Mouse (Mus musculus): ENCODE measurements around the gene Ahrr. TPM values are rescaled to one million over a fixed set of nuclear protein-coding genes. Genes with fewer than 3 reads are reported as not detected.

The Ahrr gene
- not detected in 2 replicates for polyA plus RNA-seq (2012; ENCODE audit: insufficient read depth, insufficient read length, missing spikeins)

DNA sequence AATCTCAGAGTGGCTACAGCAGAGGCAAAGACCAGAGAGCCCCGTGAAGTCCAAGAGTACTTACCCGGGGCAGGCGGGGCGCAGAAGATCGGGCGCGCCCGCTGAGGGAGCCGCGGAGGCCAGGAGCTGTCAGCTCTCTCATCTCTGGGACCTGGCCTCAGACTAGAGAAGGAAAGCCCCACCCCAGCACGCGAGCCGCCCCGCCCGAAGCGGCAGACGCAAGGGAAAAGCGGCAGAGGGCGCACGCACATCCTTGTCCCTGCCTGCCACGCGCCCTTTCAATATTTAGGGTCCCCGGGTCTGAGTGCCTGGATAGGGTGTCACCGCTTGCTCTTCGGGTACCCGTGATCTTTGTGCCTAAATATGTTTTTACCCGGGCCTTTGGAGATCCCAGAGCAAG lies at the start of gene Ahrr:
TSS of gene Ahrr (minus strand) at position 165 of the 400 bp plus-strand sequence.
- Histone ChIP-seq H3K27ac (replicated peaks; ENCODE audit: low read depth, low read length) (no peak within 1 kb of the TSS), H3K4me1 (ENCODE audit: control insufficient read depth, insufficient read depth, insufficient read length, low read length) (no peaks in the 10 kb centered on the region), H3K4me3 (ENCODE audit: insufficient read depth, low read depth, low read length) (peak within 1 kb of the TSS; percentile 9; the same call in 1 of the 2 replicates)

DNA sequence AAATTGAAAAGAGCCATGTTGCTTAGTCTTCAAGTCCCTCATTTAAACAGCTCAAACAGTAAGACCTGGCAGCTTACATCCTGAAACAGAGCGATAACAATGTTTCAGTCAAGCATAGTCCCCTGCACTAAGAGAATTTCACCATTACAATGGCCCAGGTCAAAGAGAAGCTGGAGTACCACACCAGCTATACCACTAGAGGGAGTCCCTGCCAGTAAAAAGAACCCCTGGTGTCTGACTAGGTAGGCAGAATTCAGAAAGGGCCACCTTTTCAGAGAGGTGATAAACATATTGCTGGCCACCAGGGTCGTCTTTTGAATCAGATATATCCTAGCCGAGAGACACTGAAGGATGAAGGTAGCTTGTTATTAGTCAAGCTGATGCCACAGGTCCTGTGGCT lies 48.9 kb upstream of the Ahrr start:
- Histone ChIP-seq H3K27ac (replicated peaks; ENCODE audit: low read depth, low read length) (no peak overlapping the region), H3K4me3 (ENCODE audit: insufficient read depth, low read depth, low read length) (no peak overlapping the region), H3K4me1 (ENCODE audit: control insufficient read depth, insufficient read depth, insufficient read length, low read length) (no peaks in the 10 kb centered on the region)

DNA sequence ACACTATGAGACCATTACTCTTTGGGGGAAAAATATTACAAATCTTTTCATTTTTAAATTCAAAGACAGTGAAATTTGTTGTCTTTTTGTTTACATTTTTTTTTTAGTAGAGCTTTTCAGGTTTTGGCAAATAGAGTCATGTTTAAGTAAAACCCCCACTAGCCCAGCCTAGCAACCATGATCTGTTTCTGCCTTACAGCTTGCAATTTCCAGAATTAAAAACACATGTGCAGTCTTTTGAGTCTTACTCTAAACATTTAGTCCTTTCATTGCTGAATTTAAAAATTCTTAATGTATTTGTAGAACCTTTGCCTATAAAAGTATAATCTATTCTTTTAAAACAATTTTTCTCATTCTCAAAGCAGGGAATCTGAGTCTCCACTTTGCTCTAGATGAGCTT lies 37.2 kb upstream of the Ahrr start:
- Histone ChIP-seq H3K27ac (replicated peaks; ENCODE audit: low read depth, low read length) (no peak overlapping the region), H3K4me3 (ENCODE audit: insufficient read depth, low read depth, low read length) (no peak overlapping the region), H3K4me1 (ENCODE audit: control insufficient read depth, insufficient read depth, insufficient read length, low read length) (no peaks in the 10 kb centered on the region)

DNA sequence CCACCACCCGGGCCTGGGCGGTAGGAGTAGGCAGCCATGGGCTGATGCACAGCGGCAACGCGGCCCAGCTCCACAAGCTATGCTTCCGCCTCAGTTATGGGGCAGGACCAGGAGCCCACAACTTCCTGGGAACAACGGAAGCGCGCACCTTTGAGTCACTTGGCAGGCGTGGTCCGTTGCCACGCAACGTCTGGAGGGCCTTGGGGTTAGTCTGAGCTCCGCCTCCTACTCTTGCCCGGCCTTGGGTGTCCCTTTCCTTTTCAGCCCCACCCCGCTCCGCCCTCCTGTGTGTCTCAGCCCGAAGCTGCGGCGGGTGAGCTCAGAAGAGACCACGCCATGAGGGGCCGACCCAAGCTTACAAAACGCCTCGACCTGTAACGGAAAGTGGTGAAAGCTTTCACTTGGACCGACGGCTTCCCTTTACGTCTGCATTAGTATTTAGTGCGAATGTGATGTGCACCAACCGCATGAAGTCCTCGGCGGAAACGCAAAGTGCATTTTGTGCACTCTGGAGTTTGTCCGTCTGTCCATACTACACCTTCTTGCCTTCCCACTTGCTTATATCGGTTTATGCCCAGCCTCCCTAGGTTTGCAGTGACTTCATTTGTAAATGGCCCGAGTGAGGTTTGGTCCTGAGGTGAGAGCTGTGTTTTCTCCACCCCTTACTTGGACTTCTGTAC lies 25.2 kb upstream of the Ahrr start, which contains the start of gene Pdcd6:
TSS of gene Pdcd6 (minus strand) at position 411 of the 680 bp plus-strand sequence.
- Histone ChIP-seq H3K4me1 (ENCODE audit: control insufficient read depth, insufficient read depth, insufficient read length, low read length) (no peaks in the 10 kb centered on the region), H3K27ac (replicated peaks; ENCODE audit: low read depth, low read length) (peak within 1 kb of the TSS; percentile 59), H3K4me3 (ENCODE audit: insufficient read depth, low read depth, low read length) (peak within 1 kb of the TSS; percentile 77)

DNA sequence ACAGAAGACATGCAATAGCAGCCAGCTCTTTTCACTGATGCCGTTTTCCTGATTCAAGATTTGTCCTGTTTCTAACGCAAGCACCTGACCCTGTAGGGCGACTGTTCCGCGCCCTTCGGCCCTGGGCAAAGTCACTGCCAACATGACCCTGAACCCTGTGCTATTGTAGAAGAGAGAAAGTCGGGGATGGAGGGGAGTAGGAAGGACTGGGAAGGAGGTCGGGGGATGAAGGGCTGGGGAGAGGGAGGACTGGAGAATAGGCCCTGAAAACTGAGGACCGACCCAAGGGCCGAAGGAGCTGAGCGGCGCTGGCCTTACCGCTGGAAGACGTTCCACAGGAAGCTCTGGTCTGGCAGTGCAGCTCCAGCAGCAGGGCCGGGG lies 24.6 kb upstream of the Ahrr start:
- peak overlapping the region; percentile 77 for H3K4me3 ChIP-seq (ENCODE audit: insufficient read depth, low read depth, low read length)
- H3K4me1 ChIP-seq (ENCODE audit: control insufficient read depth, insufficient read depth, insufficient read length, low read length), result no peaks in the 10 kb centered on the region
- H3K27ac ChIP-seq (replicated peaks; ENCODE audit: low read depth, low read length), result peak overlapping the region; percentile 59

DNA sequence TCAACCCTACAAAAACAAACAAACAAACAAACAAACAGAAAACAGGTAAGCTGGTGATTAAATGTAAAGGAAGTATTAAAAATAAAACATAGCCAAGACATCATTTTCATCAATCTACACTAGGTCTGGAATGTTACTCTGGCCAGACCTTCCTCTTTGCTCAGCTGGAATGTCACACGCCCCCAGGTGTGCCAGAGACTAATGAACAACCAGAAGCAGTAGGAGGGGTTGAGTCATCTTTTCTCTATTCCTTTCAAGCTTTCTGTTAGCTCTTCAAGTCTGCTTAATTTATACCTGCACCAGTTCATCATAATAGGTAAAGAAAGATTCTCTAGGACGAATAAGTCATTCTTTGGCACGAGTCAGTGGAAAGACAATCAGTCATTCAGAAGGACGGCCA lies 24.3 kb upstream of the Ahrr start:
- Histone ChIP-seq H3K4me1 (ENCODE audit: control insufficient read depth, insufficient read depth, insufficient read length, low read length) (no peaks in the 10 kb centered on the region), H3K27ac (replicated peaks; ENCODE audit: low read depth, low read length) (peak overlapping the region; percentile 59), H3K4me3 (ENCODE audit: insufficient read depth, low read depth, low read length) (peak overlapping the region; percentile 77)

DNA sequence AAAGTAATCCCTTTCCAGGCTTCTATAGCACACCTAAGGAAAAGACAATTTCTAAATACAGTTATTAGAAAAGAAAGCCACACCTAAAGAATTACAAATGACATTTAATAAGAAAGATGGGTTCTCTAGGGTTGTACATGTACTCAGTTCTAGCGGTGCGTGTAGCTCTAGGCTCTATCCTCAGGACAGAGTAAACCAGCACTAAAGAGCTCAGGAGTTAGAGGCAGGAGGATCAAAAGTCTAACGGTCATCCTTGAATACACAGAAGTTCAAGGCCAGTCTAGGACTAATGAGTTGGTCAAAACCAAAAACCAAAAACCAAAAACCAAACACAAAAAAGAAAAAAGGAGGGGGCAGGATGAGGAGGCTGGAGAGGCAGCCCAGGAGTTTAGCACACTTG lies 22.5 kb upstream of the Ahrr start:
- no peak overlapping the region for H3K27ac ChIP-seq (replicated peaks; ENCODE audit: low read depth, low read length)
- no peak overlapping the region for H3K4me3 ChIP-seq (ENCODE audit: insufficient read depth, low read depth, low read length)
- no peaks in the 10 kb centered on the region for H3K4me1 ChIP-seq (ENCODE audit: control insufficient read depth, insufficient read depth, insufficient read length, low read length)

DNA sequence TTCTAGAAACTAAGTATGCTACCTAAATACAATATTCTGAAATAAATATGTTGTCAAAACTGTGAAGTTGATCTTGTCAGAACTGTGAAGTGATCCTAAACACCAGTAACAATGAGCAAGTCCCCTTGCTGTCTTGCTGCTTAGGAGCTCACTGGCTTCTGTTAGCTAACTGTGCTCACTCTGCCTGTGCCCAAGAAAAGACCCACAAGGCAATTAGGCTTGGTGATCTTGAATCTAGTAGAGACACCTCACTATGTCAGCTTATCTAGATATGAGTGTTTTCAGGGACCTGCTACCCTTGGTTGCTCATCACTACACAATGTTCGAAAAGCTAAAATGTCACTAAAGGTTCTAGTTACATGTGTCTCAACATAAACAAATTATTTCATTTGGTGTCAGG lies 13.6 kb upstream of the Ahrr start:
- Histone ChIP-seq H3K4me1 (ENCODE audit: control insufficient read depth, insufficient read depth, insufficient read length, low read length) (no peaks in the 10 kb centered on the region), H3K4me3 (ENCODE audit: insufficient read depth, low read depth, low read length) (no peak overlapping the region), H3K27ac (replicated peaks; ENCODE audit: low read depth, low read length) (no peak overlapping the region)

DNA sequence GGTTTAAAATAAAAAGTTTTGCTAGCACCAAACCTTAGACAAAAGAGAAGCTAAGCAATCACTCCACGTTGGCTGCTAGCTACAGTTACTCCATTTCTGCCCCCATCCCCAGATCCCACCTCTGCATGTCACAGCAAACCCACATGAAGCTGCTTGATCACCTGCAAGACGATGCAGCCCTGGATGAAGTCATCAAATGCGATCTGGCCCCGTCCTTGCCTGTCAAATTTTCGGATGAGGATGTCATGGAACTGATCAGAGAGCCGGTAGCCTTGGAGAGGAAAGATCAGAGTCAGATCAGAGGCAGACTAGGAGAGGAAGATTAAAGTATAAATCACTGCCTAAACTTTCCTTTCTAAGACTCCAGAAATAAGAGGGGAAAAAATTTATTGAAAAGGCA lies 13.2 kb upstream of the Ahrr start:
- no peak overlapping the region for H3K4me3 ChIP-seq (ENCODE audit: insufficient read depth, low read depth, low read length)
- no peaks in the 10 kb centered on the region for H3K4me1 ChIP-seq (ENCODE audit: control insufficient read depth, insufficient read depth, insufficient read length, low read length)
- no peak overlapping the region for H3K27ac ChIP-seq (replicated peaks; ENCODE audit: low read depth, low read length)

DNA sequence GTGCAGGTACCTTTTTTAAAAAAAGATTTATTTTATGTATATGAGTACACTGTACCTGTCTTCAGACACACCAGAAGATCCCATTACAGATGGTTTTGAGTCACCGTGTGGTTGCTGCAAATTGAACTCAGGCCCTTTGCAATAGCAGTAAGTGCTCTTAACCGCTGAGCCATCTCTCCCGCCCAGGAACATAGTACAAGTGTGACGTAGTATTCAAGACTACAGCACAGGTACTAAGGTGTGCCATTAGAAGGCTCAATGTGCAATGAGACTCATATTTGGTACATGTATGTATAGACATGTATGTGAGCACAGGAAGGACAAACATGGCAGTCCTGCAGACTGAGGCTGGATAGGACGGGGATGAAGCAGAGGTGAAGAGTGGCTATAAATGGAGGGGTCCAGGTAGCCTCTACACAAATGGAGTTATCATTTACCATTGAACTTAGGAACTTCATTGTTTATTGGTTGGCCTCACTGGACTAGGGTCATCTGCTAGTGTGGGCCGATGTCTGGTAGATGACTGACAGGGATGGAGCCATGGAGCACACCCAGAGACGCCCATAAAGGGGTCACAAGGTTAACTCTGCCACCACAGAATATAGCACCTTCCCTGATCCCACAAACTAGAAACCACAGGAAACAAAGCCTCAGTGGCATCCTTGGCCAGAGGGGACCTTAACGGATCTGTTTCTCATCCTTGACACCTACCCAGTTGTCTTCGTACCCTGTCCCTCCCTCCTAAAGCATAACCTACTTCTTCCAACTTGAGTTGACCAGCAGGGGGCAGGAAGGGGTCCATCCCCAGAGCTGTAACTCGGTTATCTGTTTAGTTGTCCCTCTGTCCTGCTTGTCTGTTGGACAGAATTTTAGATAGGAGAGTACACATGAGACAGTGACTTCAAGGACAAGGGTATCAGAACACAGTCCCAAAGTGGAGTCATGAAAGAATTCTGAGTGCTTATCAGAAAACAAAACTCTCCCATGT lies 10.2 kb upstream of the Ahrr start:
- H3K27ac ChIP-seq (replicated peaks; ENCODE audit: low read depth, low read length), result no peak overlapping the region
- no peak overlapping the region for H3K4me3 ChIP-seq (ENCODE audit: insufficient read depth, low read depth, low read length)
- H3K4me1 ChIP-seq (ENCODE audit: control insufficient read depth, insufficient read depth, insufficient read length, low read length), result no peaks in the 10 kb centered on the region

DNA sequence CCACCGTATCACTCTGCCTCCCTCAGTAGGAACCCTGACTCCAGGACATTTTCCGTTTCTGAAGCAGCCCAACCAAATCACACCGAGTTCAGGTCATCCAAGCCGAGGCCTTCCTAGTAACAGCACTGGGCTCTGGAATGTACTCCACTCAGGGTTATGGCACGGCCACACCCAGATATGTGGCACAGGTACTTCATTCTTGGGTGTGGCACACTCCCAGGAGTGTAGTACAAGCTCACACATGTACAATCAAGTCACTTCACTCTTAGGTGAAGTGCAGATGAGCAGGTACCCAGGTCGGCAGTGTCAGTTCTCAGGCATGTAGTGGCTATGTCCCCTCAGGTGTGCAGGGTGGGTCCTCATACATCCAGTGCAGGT lies 9.5 kb upstream of the Ahrr start:
- no peaks in the 10 kb centered on the region for H3K4me1 ChIP-seq (ENCODE audit: control insufficient read depth, insufficient read depth, insufficient read length, low read length)

DNA sequence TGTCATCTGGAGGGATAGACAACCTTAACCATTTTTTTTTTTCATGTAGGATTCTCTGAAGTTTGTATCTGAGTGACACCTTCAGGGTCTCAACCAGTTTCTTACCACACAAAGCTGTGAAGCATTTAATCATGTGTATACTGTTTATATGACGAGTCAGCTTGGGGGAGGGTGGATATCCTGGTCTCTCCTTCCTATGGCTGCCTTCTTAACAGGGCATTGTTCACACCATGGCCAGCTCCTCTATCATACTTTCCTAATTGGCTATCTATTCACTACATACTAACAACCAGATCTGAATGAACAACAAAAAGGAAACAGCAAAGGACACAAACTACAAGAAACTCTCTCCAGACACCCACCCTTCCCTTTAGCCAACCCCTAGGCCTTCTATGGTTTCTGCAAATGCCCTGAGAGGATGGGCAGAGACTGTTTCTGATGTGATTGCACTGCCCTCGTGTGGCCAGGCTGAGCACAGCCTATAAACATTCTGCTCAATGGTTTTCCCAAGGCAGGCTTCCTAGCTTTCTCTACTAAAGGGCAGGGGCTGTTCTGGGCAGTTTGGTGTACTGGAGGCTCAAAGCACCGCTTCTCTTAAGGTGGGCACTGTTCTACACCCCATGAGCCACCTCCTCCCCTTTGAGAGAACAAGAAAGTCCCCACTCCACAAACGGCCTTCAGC lies 8.9 kb upstream of the Ahrr start:
- Histone ChIP-seq H3K4me1 (ENCODE audit: control insufficient read depth, insufficient read depth, insufficient read length, low read length) (no peaks in the 10 kb centered on the region), H3K4me3 (ENCODE audit: insufficient read depth, low read depth, low read length) (no peak overlapping the region), H3K27ac (replicated peaks; ENCODE audit: low read depth, low read length) (no peak overlapping the region)

More for the DNA sequence above, 9.5 kb upstream of the Ahrr start:
- H3K27ac ChIP-seq (replicated peaks; ENCODE audit: low read depth, low read length), result no peak overlapping the region
- no peak overlapping the region for H3K4me3 ChIP-seq (ENCODE audit: insufficient read depth, low read depth, low read length)

DNA sequence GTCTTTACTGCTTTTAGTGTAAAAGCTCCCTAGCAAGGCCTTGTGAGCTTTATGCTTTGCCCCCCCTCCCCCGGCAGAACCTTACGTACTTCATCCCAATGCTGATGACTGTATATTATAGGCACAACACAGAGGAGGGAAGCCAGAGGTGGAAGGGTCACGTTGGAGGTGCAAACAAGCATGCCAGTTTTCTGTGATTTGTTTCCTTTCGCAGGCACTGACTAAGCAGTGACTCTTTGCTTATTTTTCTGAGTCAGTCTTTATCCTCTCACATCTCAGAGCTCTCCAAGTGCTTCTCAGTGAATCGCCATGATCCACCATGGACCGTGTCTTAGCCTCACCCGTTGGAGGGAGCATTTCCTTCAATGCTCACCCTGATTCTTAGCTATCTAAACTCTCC lies 4.2 kb upstream of the Ahrr start:
- H3K4me1 ChIP-seq (ENCODE audit: control insufficient read depth, insufficient read depth, insufficient read length, low read length), result no peaks in the 10 kb centered on the region
- no peak overlapping the region for H3K4me3 ChIP-seq (ENCODE audit: insufficient read depth, low read depth, low read length)
- no peak overlapping the region for H3K27ac ChIP-seq (replicated peaks; ENCODE audit: low read depth, low read length)

DNA sequence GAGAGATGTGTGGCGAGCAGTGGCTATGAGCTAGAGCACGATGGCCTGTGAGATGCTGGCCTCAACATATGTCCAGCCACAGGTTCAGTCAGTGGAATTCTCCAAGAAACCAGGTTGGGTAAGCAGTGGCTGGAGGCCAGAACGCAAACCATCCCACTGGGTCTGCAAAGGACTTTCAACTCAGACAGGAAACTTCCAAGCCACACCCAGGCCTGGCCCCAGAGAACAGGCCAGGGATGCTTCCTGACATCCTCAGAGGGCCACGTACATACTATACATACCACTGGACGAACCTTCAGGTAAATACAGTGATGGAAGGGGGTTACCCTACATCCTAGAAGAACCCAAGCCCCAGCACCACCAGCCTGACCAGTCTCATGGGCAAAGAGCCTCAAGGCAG lies 2.5 kb downstream of the Ahrr start:
- Histone ChIP-seq H3K4me1 (ENCODE audit: control insufficient read depth, insufficient read depth, insufficient read length, low read length) (no peaks in the 10 kb centered on the region), H3K27ac (replicated peaks; ENCODE audit: low read depth, low read length) (no peak overlapping the region), H3K4me3 (ENCODE audit: insufficient read depth, low read depth, low read length) (no peak overlapping the region)

DNA sequence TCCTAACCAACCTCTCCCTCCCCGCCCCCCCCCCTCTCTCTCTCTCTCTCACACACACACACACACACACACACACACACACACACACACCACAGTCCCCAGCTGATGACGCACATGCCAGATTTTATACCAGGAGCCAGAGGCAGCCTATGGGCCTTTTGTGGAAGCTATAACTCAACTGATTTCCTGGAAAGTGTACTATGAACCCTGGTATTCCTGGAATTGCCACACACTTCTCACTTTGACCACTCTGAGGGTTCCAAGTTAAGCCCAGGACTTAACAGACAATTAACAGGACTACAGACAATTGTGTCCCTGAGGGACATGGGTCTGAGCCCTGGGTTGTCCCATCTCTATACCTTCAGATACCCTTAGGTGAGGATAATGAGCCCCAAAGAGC lies 9.8 kb downstream of the Ahrr start:
- no peak overlapping the region for H3K27ac ChIP-seq (replicated peaks; ENCODE audit: low read depth, low read length)
- H3K4me1 ChIP-seq (ENCODE audit: control insufficient read depth, insufficient read depth, insufficient read length, low read length), result no peaks in the 10 kb centered on the region
- H3K4me3 ChIP-seq (ENCODE audit: insufficient read depth, low read depth, low read length), result no peak overlapping the region
